Mouse (Mus musculus) ES-E14 (cell line): ENCODE measurements around the gene Tmem131. TPM values are rescaled to one million over a fixed set of nuclear protein-coding genes. Genes with fewer than 3 reads are reported as not detected.

Experiments
- DNase-seq: peaks from one replicate; pipeline ENCODE4 v3.0.0-alpha.2; 2013; ENCODE audit warnings: low read depth, low spot score
- H3K27ac ChIP-seq: 2 replicates; pipeline ENCODE4 v1.5.1; 2012; ENCODE audit warnings: low read depth, mild to moderate bottlenecking, low read length, moderate library complexity, mixed read lengths; ENCODE audit not compliant: poor library complexity, insufficient read depth, severe bottlenecking
- H3K36me3 ChIP-seq: 2 replicates; pipeline ENCODE4 v1.6.1; 2012; ENCODE audit warnings: mild to moderate bottlenecking, low read length, moderate library complexity, mixed read lengths; ENCODE audit not compliant: control insufficient read depth, poor library complexity, insufficient read depth, severe bottlenecking
- H3K4me1 ChIP-seq, 2 experiments: fragments of 150-350 bp in 1 of 2; sonication (generic) in 1 of 2; 2 replicates each; pipeline ENCODE4 v1.6.1; 2012; ENCODE audit warnings: low read length in 2 of 2, mild to moderate bottlenecking in 1 of 2, mixed read lengths in 1 of 2; ENCODE audit not compliant: control insufficient read depth in 2 of 2, insufficient read depth in 2 of 2, poor library complexity in 1 of 2
- H3K4me3 ChIP-seq, 2 experiments: fragments of 150-350 bp in 1 of 2; sonication (generic) in 1 of 2; 2 replicates each; pipeline ENCODE4 v1.5.1; 2012; ENCODE audit warnings: low read length in 2 of 2, low read depth in 1 of 2, mild to moderate bottlenecking in 1 of 2, mixed read lengths in 1 of 2; ENCODE audit not compliant: insufficient read depth in 1 of 2, poor library complexity in 1 of 2, severe bottlenecking in 1 of 2
- H3K9ac ChIP-seq: 2 replicates; pipeline ENCODE4 v1.6.1; 2012; ENCODE audit warnings: low read depth, mild to moderate bottlenecking, low read length, mixed read lengths; ENCODE audit not compliant: poor library complexity, insufficient read depth, severe bottlenecking
- H3K9me3 ChIP-seq: fragments of 150-350 bp; sonication (generic); 2 replicates; pipeline ENCODE4 v1.6.1; 2012; ENCODE audit warnings: low read depth, mild to moderate bottlenecking, low read length; ENCODE audit not compliant: control insufficient read depth, insufficient read depth
- CHD2 ChIP-seq: IDR thresholded peaks from 2 replicates; pipeline ENCODE4 v1.6.1; 2014; ENCODE audit warnings: mild to moderate bottlenecking, low read depth, low read length, inconsistent platforms
- HCFC1 ChIP-seq: IDR thresholded peaks from 2 replicates; pipeline ENCODE4 v1.6.1; 2012; ENCODE audit warnings: low read length, inconsistent platforms, borderline replicate concordance; ENCODE audit not compliant: insufficient read depth
- MAFK ChIP-seq: IDR thresholded peaks from 2 replicates; pipeline ENCODE4 v1.6.1; 2014; ENCODE audit warnings: mild to moderate bottlenecking, low read depth, low read length, inconsistent platforms; ENCODE audit not compliant: insufficient read depth
- ZC3H11A ChIP-seq: IDR thresholded peaks from 2 replicates; pipeline ENCODE4 v1.6.1; 2012; ENCODE audit warnings: low read depth, mild to moderate bottlenecking, inconsistent platforms, low read length, borderline replicate concordance
- ZNF384 ChIP-seq: IDR thresholded peaks from 2 replicates; pipeline ENCODE4 v1.6.1; 2012; ENCODE audit warnings: low read depth, low read length, inconsistent platforms
- in situ Hi-C, 2 experiments: fragments of 600-800 bp; cut with MboI; formaldehyde crosslinking; loops; one replicate each; pipeline ENCODE4 v1.15.1; 2025; ENCODE audit warnings: low sequenced_read_pairs in 2 of 2, inconsistent platforms in 1 of 2; ENCODE audit not compliant: unreplicated experiment in 2 of 2
- total RNA-seq: library from RNA; depleted of rRNA; stranded (reverse); fragments of 300-350 nt; gene quantifications from 2 replicates; pipeline ENCODE4 v1.2.3, GENCODE M21; 2012

Tmem131 gene
- total RNA-seq, 1 experiment, result 73.1 TPM

- DNase-seq, result no peak
- Histone ChIP-seq H3K4me3 (no peak overlapping the region), H3K4me1 (peaks cover 2 to 4% of the 10 kb centered on the region in 2 experiments; a peak in 2 of 4 replicates), H3K9me3 (no peaks in the 10 kb centered on the region), H3K36me3 (peaks cover 23% of the 10 kb centered on the region; the same call in 1 of the 2 replicates), H3K9ac (no peak overlapping the region), H3K27ac (no peak overlapping the region)
- in situ Hi-C loops, result no loop called here
- TF ChIP-seq HCFC1 (no peak), CHD2 (no peak), MAFK (no peak), ZNF384 (no peak), ZC3H11A (no peak)
Observed at GRCm38 (mm10) chr1:36879154-36879553, 64.3 kb downstream of the Tmem131 start.

GRCm38 (mm10) chr1:36877126-36877525, 66.3 kb downstream of the Tmem131 start:
- DNase-seq, result no peak
- H3K36me3 ChIP-seq, result peaks cover 22% of the 10 kb centered on the region
- H3K9me3 ChIP-seq, result no peaks in the 10 kb centered on the region
- no peaks in the 10 kb centered on the region for H3K4me1 ChIP-seq
- TF ChIP-seq ZC3H11A (no peak), MAFK (no peak), HCFC1 (no peak), ZNF384 (no peak), CHD2 (no peak)
- in situ Hi-C loops, result no loop called here
- no peak overlapping the region for H3K27ac ChIP-seq
- no peak overlapping the region for H3K9ac ChIP-seq
- H3K4me3 ChIP-seq, result no peak overlapping the region

GRCm38 (mm10) chr1:36874874-36875561, 68.4 kb downstream of the Tmem131 start:
- no peak for TF ChIP-seq HCFC1
- TF ChIP-seq ZNF384, result no peak
- no peak for TF ChIP-seq CHD2
- no peak for TF ChIP-seq ZC3H11A
- no peak for TF ChIP-seq MAFK
- in situ Hi-C loops, result no loop called here
- no peak for DNase-seq

GRCm38 (mm10) chr1:36871238-36871637, 72.2 kb downstream of the Tmem131 start:
- no peak for DNase-seq
- Histone ChIP-seq H3K9ac (no peak overlapping the region), H3K36me3 (peaks cover 25% of the 10 kb centered on the region), H3K27ac (no peak overlapping the region), H3K4me1 (peaks cover 0 to 2% of the 10 kb centered on the region in 2 experiments; a peak in 1 of 4 replicates), H3K4me3 (no peak overlapping the region), H3K9me3 (no peaks in the 10 kb centered on the region)
- in situ Hi-C loops, result no loop called here
- TF ChIP-seq MAFK (no peak), ZC3H11A (no peak), HCFC1 (no peak), ZNF384 (no peak), CHD2 (no peak)

More at GRCm38 (mm10) chr1:36874874-36875561, 68.4 kb downstream of the Tmem131 start:
- Histone ChIP-seq H3K36me3 (peaks cover 26% of the 10 kb centered on the region), H3K27ac (no peak overlapping the region), H3K9ac (no peak overlapping the region), H3K4me3 (no peak overlapping the region), H3K4me1 (no peaks in the 10 kb centered on the region), H3K9me3 (no peaks in the 10 kb centered on the region)
